Comparison of ENCODE assay signal across 29 mouse cellular contexts in genomic region chr4:155227986-155228385, GRCm38 (mm10).
"Had no signal": no experiment of that assay in that cellular context is flagged by ENCODE, and none has a peak within 500 bp of the region (broad histone marks: within the 10 kb centered on the region; RNA-seq: fewer than 3 reads in every experiment).

No protein-coding gene starts in this region.

- H3K27ac ChIP-seq: embryonic facial prominence, embryonic 10.5 days; embryonic facial prominence, embryonic 12.5 days; embryonic facial prominence, embryonic 13.5 days; embryonic facial prominence, embryonic 15.5 days; forebrain, embryonic 10.5 days; forebrain, embryonic 12.5 days; forebrain, embryonic 13.5 days; forebrain, embryonic 15.5 days; gastrocnemius, adult 2 months; heart, adult 2 months had no signal

- DNase-seq: cerebellum, adult 2 months; cerebellum, adult 8-10 months; cerebellum, adult 9-10 months; cerebellum, adult 9-11 months; cerebellum, postnatal 10 days; cerebellum, postnatal 14 days; cerebellum, postnatal 25 days; cerebellum, postnatal 36 days; embryo, embryonic 11 days; forebrain, postnatal 0 days; gastrocnemius, adult 2 months; gastrocnemius, postnatal 10 days; gastrocnemius, postnatal 14 days; gastrocnemius, postnatal 25 days; gastrocnemius, postnatal 36 days; heart, adult 11 months; heart, adult 18-20 months; heart, adult 2 months had no signal

- H3K9ac ChIP-seq: embryonic facial prominence, embryonic 12.5 days; embryonic facial prominence, embryonic 13.5 days; embryonic facial prominence, embryonic 15.5 days; forebrain, embryonic 12.5 days; forebrain, embryonic 13.5 days; forebrain, embryonic 15.5 days; forebrain, postnatal 0 days had no signal

- ATAC-seq: forebrain, embryonic 13.5 days; forebrain, embryonic 14.5 days; forebrain, embryonic 15.5 days; forebrain, embryonic 16.5 days; forebrain, postnatal 0 days had no signal

- H3K4me3 ChIP-seq: embryonic facial prominence, embryonic 10.5 days; embryonic facial prominence, embryonic 12.5 days; embryonic facial prominence, embryonic 13.5 days; embryonic facial prominence, embryonic 15.5 days; erythroblast, embryonic 14.5 days; forebrain, embryonic 10.5 days; forebrain, embryonic 12.5 days; forebrain, embryonic 13.5 days; forebrain, embryonic 15.5 days; gastrocnemius, adult 2 months; heart, adult 2 months had no signal

- H3K9me3 ChIP-seq: embryonic facial prominence, embryonic 10.5 days; embryonic facial prominence, embryonic 12.5 days; embryonic facial prominence, embryonic 13.5 days; embryonic facial prominence, embryonic 15.5 days; forebrain, embryonic 10.5 days; forebrain, embryonic 12.5 days; forebrain, embryonic 13.5 days; forebrain, embryonic 15.5 days had no signal

- H3K27me3 ChIP-seq: embryonic facial prominence, embryonic 12.5 days; embryonic facial prominence, embryonic 13.5 days; embryonic facial prominence, embryonic 15.5 days; forebrain, embryonic 12.5 days; forebrain, embryonic 15.5 days had no signal

- H3K4me2 ChIP-seq: embryonic facial prominence, embryonic 12.5 days; embryonic facial prominence, embryonic 13.5 days; embryonic facial prominence, embryonic 15.5 days; forebrain, embryonic 12.5 days; forebrain, embryonic 13.5 days; forebrain, embryonic 15.5 days had no signal

- H3K36me3 ChIP-seq: embryonic facial prominence, embryonic 10.5 days; embryonic facial prominence, embryonic 12.5 days; embryonic facial prominence, embryonic 13.5 days; embryonic facial prominence, embryonic 15.5 days; forebrain, embryonic 10.5 days; forebrain, embryonic 12.5 days; forebrain, embryonic 15.5 days had no signal
